Mouse (Mus musculus) forebrain, embryonic 14.5 days (tissue): Measurements from ENCODE around the gene Ssx2ip. TPM values are rescaled to one million over a fixed set of nuclear protein-coding genes. Genes with fewer than 3 reads are reported as not detected.
A peak's percentile ranks its signal among the peaks of the same experiment; 100 is the strongest.

Experiments
- ATAC-seq: fragments of 200-750 bp; cut with Nextera tagmentation; 2 replicates; pipeline ENCODE4 v1.8.0; 2017; ENCODE audit warnings: mild to moderate bottlenecking, moderate library complexity
- DNase-seq: peaks from one replicate; pipeline ENCODE4 v3.0.0-alpha.2; 2015; ENCODE audit warnings: low spot score
- H3K27ac ChIP-seq: fragments of 300-500 bp; sonication (generic); 2 replicates; pipeline ENCODE4 v1.5.1; 2014; ENCODE audit warnings: low read depth, mild to moderate bottlenecking, control low read depth, low read length, moderate library complexity
- H3K27me3 ChIP-seq: fragments of 300-500 bp; sonication (generic); replicated peaks from 2 replicates; pipeline ENCODE4 v1.6.1; 2014; ENCODE audit warnings: low read length, control low read depth, mixed read lengths; ENCODE audit not compliant: control insufficient read depth, insufficient read depth
- H3K36me3 ChIP-seq: fragments of 300-500 bp; sonication (generic); 2 replicates; pipeline ENCODE4 v1.6.1; 2014; ENCODE audit warnings: low read length, control low read depth; ENCODE audit not compliant: control insufficient read depth, insufficient read depth
- H3K4me1 ChIP-seq: fragments of 300-500 bp; sonication (generic); 2 replicates; pipeline ENCODE4 v1.6.1; 2014; ENCODE audit warnings: antibody characterized with exemption, low read length, control low read depth; ENCODE audit not compliant: control insufficient read depth, insufficient read depth
- H3K4me2 ChIP-seq: fragments of 300-500 bp; sonication (generic); 2 replicates; pipeline ENCODE4 v1.6.1; 2014; ENCODE audit warnings: mild to moderate bottlenecking, control low read depth, low read length
- H3K4me3 ChIP-seq: fragments of 300-500 bp; sonication (generic); 2 replicates; pipeline ENCODE4 v1.5.1; 2014; ENCODE audit warnings: low read depth, low read length, control low read depth
- H3K9ac ChIP-seq: fragments of 300-500 bp; sonication (generic); 2 replicates; pipeline ENCODE4 v1.6.1; 2014; ENCODE audit warnings: mild to moderate bottlenecking, low read length, control low read depth, moderate library complexity
- H3K9me3 ChIP-seq: fragments of 300-500 bp; sonication (generic); replicated peaks from 2 replicates; pipeline ENCODE4 v1.6.1; 2016; ENCODE audit warnings: low read length, control low read depth, mixed read lengths; ENCODE audit not compliant: control insufficient read depth
- WGBS: fragments of 180-500 bp; shearing (Covaris S2); extraction: QIAGEN DNeasy Blood & Tissue Kit; methylation state at CpG from one replicate; pipeline ENCODE4 v1.1.7; 2014; 5-methylcytosine and 5-hydroxymethylcytosine counted together
- polyA plus RNA-seq: library from polyadenylated mRNA; unstranded; fragments of >200 nt; fragmentation: Nextera tagmentation; extraction: Ambion mirVana; gene quantifications from 2 replicates; pipeline ENCODE4 v1.2.1, GENCODE M21; 2014

Ssx2ip gene
- polyA plus RNA-seq, 1 experiment from 2014 or later = 20.8 TPM

- ATAC-seq (no peak), DNase-seq (no peak)
- Histone ChIP-seq H3K4me2 (no peak overlapping the region), H3K4me1 (peaks cover 28% of the 10 kb centered on the region), H3K36me3 (no peaks in the 10 kb centered on the region), H3K27ac (no peak overlapping the region), H3K4me3 (no peak overlapping the region), H3K27me3 (no peaks in the 10 kb centered on the region), H3K9me3 (no peaks in the 10 kb centered on the region), H3K9ac (no peak overlapping the region)
- WGBS = 88% methylated on average over 7 of the region's 7 CpGs
Measured at GRCm38 (mm10) chr3:146410114-146410513, 5.7 kb downstream of the Ssx2ip start.

- no peak overlapping the region for H3K9ac ChIP-seq
- H3K36me3 ChIP-seq = no peaks in the 10 kb centered on the region
- H3K27me3 ChIP-seq = no peaks in the 10 kb centered on the region
- H3K27ac ChIP-seq = no peak overlapping the region
- peaks cover 9% of the 10 kb centered on the region for H3K4me1 ChIP-seq
- 65% methylated on average over 2 of the region's 2 CpGs for WGBS
- DNase-seq (peak; percentile 46), ATAC-seq (peak; percentile 67; the same call in 1 of the 2 replicates)
- no peak overlapping the region for H3K4me3 ChIP-seq
- H3K9me3 ChIP-seq = no peaks in the 10 kb centered on the region
- H3K4me2 ChIP-seq = no peak overlapping the region
Measured at GRCm38 (mm10) chr3:146412008-146412407, 7.6 kb downstream of the Ssx2ip start.

GRCm38 (mm10) chr3:146412480-146412879, 8.0 kb downstream of the Ssx2ip start:
- 91% methylated on average over 7 of the region's 7 CpGs for WGBS
- Histone ChIP-seq H3K9me3 (no peaks in the 10 kb centered on the region), H3K36me3 (0 out of 2 replicates have a peak, but pooled peaks cover 2% of the 10 kb centered on the region), H3K27ac (no peak overlapping the region), H3K27me3 (no peaks in the 10 kb centered on the region), H3K4me2 (no peak overlapping the region), H3K4me3 (no peak overlapping the region), H3K4me1 (peaks cover 7% of the 10 kb centered on the region), H3K9ac (no peak overlapping the region)
- DNase-seq (no peak), ATAC-seq (no peak)

- H3K9ac ChIP-seq = no peak overlapping the region
Measured at GRCm38 (mm10) chr3:146413016-146413415, 8.6 kb downstream of the Ssx2ip start.

GRCm38 (mm10) chr3:146413992-146414391, 9.6 kb downstream of the Ssx2ip start:
- Histone ChIP-seq H3K9ac (no peak overlapping the region), H3K36me3 (peaks cover 14% of the 10 kb centered on the region; the same call in 1 of the 2 replicates), H3K27ac (no peak overlapping the region), H3K27me3 (no peaks in the 10 kb centered on the region), H3K4me2 (no peak overlapping the region), H3K9me3 (no peaks in the 10 kb centered on the region), H3K4me3 (no peak overlapping the region), H3K4me1 (peaks cover 7% of the 10 kb centered on the region)
- no peak for DNase-seq
- no peak for ATAC-seq
- 86% methylated on average over 4 of the region's 4 CpGs for WGBS

More at GRCm38 (mm10) chr3:146413016-146413415, 8.6 kb downstream of the Ssx2ip start:
- H3K36me3 ChIP-seq = peaks cover 5% of the 10 kb centered on the region; the same call in 1 of the 2 replicates
- WGBS = 93% methylated on average over 13 of the region's 13 CpGs
- no peak overlapping the region for H3K4me2 ChIP-seq
- no peaks in the 10 kb centered on the region for H3K9me3 ChIP-seq
- no peak overlapping the region for H3K4me3 ChIP-seq
- DNase-seq = no peak
- ATAC-seq = no peak
- H3K27ac ChIP-seq = no peak overlapping the region
- peaks cover 7% of the 10 kb centered on the region for H3K4me1 ChIP-seq
- no peaks in the 10 kb centered on the region for H3K27me3 ChIP-seq

GRCm38 (mm10) chr3:146414555-146414954, 10.1 kb downstream of the Ssx2ip start:
- no peak overlapping the region for H3K4me2 ChIP-seq
- H3K27me3 ChIP-seq = no peaks in the 10 kb centered on the region
- ATAC-seq = no peak
- 91% methylated on average over 12 of the region's 12 CpGs for WGBS
- no peak overlapping the region for H3K27ac ChIP-seq
- no peak overlapping the region for H3K9ac ChIP-seq
- H3K4me1 ChIP-seq = peaks cover 7% of the 10 kb centered on the region
- no peak for DNase-seq
- no peak overlapping the region for H3K4me3 ChIP-seq
- H3K9me3 ChIP-seq = no peaks in the 10 kb centered on the region
- H3K36me3 ChIP-seq = peaks cover 19% of the 10 kb centered on the region

- Histone ChIP-seq H3K36me3 (peaks cover 48% of the 10 kb centered on the region), H3K9me3 (no peaks in the 10 kb centered on the region), H3K4me3 (no peak overlapping the region), H3K9ac (no peak overlapping the region), H3K27me3 (no peaks in the 10 kb centered on the region), H3K27ac (no peak overlapping the region), H3K4me1 (no peaks in the 10 kb centered on the region), H3K4me2 (no peak overlapping the region)
- DNase-seq (no peak), ATAC-seq (no peak)
- 95% methylated on average over 8 of the region's 8 CpGs for WGBS
Measured at GRCm38 (mm10) chr3:146417873-146418272, 13.4 kb downstream of the Ssx2ip start.

- WGBS = 93% methylated on average over 7 of the region's 7 CpGs
- Histone ChIP-seq H3K9me3 (no peaks in the 10 kb centered on the region), H3K4me3 (no peak overlapping the region), H3K9ac (no peak overlapping the region), H3K27me3 (no peaks in the 10 kb centered on the region), H3K27ac (no peak overlapping the region; the same call in 1 of the 2 replicates), H3K36me3 (peaks cover 53% of the 10 kb centered on the region), H3K4me2 (no peak overlapping the region), H3K4me1 (no peaks in the 10 kb centered on the region)
- DNase-seq (no peak), ATAC-seq (no peak)
Measured at GRCm38 (mm10) chr3:146418901-146419300, 14.5 kb downstream of the Ssx2ip start.

- H3K9ac ChIP-seq = no peak overlapping the region
- WGBS = 91% methylated on average over 9 of the region's 9 CpGs
- peak overlapping the region; percentile 39; the same call in 1 of the 2 replicates for H3K27ac ChIP-seq
- H3K9me3 ChIP-seq = no peaks in the 10 kb centered on the region
- H3K4me1 ChIP-seq = no peaks in the 10 kb centered on the region; the same call in 1 of the 2 replicates
- no peaks in the 10 kb centered on the region for H3K27me3 ChIP-seq
- ATAC-seq (no peak), DNase-seq (no peak)
- H3K36me3 ChIP-seq = peaks cover 53% of the 10 kb centered on the region
- H3K4me2 ChIP-seq = no peak overlapping the region
- H3K4me3 ChIP-seq = no peak overlapping the region
Measured at GRCm38 (mm10) chr3:146419534-146419933, 15.1 kb downstream of the Ssx2ip start.
